Mouse (Mus musculus) spleen, adult 2 months (tissue): Measurements from ENCODE around the gene Gm10024.
"Not testable (repeated sequence)": the region's sequence is repeated elsewhere in the genome, so short reads cannot be mapped to it uniquely, and the experiment has no call there.

Experiments used
- CTCF ChIP-seq: fragments of 200-500 bp; IDR thresholded peaks from 2 replicates; pipeline ENCODE4 v1.5.1; 2011; ENCODE audit warnings: mild to moderate bottlenecking, inconsistent platforms; ENCODE audit not compliant: insufficient read depth, insufficient read length, insufficient replicate concordance; ENCODE audit errors: extremely low read depth
- POLR2A ChIP-seq: fragments of 200-500 bp; IDR thresholded peaks from 2 replicates; pipeline ENCODE4 v1.6.1; 2011; ENCODE audit warnings: low read depth, low read length, inconsistent platforms

GRCm38 (mm10) chr10:77720299-77720698, 9.0 kb downstream of the Gm10024 start, which contains the start of gene Krtap12-1:
- not testable (repeated sequence) for TF ChIP-seq CTCF, POLR2A
